Mouse (Mus musculus) heart, adult 2 months (tissue): ENCODE measurements at regions not wholly inside any gene's neighbourhood (a gene's known extent, or its start where the extent isn't known, plus 50 kb on each side); places are given as distances from the start of the nearest gene placed in this dataset.

Source experiments
- CTCF ChIP-seq: fragments of 200-600 bp; IDR thresholded peaks from 2 replicates; pipeline ENCODE4 v1.8.1; 2022; ENCODE audit warnings: antibody characterized with exemption, mild to moderate bottlenecking, moderate library complexity
- EP300 ChIP-seq: fragments of 200-500 bp; IDR thresholded peaks from 2 replicates; pipeline ENCODE4 v1.6.1; 2011; ENCODE audit warnings: low read depth, low read length, control low read depth; ENCODE audit not compliant: insufficient read depth
- POLR2A ChIP-seq: fragments of 200-500 bp; IDR thresholded peaks from 2 replicates; pipeline ENCODE4 v1.6.1; 2011; ENCODE audit warnings: mild to moderate bottlenecking, low read depth, low read length, control low read depth; ENCODE audit not compliant: insufficient read depth

GRCm38 (mm10) chr7:113048097-113048795 is 94.5 kb downstream of the Rassf10 start:
- TF ChIP-seq EP300 = no peak
- no peak for TF ChIP-seq CTCF
- TF ChIP-seq POLR2A = no peak
